Mouse (Mus musculus): ENCODE measurements at regions not wholly inside any gene's neighbourhood (a gene's known extent, or its start where the extent isn't known, plus 50 kb on each side); places are given as distances from the start of the nearest gene placed in this dataset.

DNA sequence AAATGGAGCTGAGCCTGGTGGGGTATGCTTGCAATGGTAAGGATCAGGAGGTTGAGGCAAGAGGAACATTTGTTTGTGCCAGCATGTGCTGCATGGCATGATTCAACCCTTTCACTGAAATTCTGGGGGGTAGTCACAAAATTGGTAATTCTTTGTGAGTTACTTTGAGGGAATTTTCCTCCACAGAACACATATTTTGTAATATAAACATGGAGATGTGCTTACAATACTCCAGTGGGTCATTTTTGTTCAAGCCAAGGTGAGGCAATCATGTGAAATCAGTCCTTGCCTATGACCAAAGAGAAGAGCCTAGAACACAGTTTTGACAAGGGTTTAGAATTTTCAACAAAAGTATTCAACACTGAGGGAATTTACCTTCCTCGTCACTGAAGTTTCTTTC is 635.1 kb upstream of the Adgrl2 start:
- DNase-seq (ENCODE audit: low read depth, low spot score) = no peak

DNA sequence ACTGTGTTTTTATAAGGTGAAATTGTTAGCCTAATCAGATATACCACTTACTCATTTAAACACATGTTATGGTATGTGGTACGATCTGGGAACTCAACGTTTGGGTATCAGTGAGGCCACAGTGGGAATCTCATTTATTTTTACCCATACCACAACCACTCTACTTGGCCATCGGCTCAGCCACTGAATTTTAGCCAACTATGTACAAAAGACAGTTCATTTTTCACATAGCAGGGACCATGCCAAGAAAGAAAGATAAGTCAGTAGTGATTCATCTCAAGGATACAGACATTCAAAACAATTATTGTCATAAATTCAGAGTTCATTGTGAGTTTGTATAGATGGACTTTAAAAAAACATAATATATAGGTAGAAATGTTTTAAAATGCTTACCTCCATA is 634.7 kb upstream of the Adgrl2 start:
- no peak for DNase-seq (ENCODE audit: low read depth, low spot score)

DNA sequence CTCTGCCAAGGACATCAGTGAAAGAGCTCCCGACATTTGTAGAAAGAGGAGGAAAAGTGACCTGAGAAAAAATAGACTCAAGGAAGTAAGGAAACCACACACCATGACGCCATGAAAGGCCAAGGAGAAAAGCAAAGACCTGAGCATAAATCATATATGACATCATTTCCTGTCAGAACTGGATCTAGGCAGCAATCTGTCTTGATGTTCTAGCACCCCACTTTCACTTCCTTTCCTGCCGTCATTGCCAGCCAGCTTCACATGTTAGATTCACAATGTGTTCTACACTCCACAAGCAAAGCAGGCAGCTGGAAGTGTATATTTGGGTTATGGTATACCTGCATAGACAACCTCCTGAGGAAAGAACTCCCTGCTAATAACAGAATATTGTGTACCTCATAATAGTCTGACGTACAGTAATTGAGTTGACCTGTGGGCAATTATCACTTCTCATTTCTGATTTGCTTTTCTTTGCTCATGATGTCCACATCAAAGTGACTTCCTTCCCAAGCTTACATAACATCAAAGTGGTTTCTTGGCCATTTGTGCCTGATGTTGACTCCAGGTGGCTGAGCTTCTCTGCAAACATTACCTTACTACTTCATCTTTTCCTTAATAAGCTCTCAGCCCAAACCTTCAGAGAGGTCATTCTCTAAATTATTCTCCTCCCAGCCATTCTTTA is 633.6 kb upstream of the Adgrl2 start:
- DNase-seq (ENCODE audit: low read depth, low spot score) = no peak

DNA sequence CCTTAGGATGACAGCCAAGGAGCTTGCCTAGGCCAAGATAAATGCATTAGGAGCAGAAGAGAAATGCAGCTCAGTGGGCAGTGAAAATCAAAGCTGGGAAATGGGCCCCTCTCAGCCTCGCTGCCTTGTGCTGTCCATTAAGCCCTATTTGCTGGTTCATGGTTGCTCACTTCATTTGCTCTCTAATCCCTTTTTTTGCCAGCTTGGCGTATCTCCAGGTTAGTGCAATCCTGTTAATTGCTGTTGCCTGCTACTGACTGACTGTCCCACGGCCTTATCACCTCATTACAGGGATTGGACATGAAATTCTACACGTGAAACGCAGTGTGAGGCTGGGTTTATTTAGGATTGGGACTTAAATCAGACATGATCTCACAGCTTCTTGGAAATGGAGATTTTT is 613.5 kb upstream of the Adgrl2 start:
- DNase-seq (ENCODE audit: low read depth, low spot score) = no peak

DNA sequence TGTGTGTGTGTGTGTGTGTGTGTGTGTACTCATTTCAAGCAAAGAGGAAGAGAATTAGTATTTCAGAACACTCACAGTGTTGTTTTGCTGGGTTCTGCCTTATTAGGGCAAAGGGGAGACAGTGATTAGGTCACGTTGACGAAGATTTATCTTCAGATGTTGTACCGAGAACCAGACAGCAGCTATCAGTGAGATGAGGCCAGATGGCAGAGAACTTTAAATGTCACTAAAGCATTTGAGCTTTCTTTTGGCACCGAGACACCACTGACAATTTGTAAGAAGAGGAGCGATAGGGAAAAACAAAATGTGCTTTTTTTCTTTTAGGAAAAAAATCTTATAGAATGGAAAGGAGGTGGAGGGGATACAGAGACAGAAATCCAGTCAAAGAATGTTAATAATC is 610.9 kb upstream of the Adgrl2 start:
- no peak for DNase-seq (ENCODE audit: low read depth, low spot score)

DNA sequence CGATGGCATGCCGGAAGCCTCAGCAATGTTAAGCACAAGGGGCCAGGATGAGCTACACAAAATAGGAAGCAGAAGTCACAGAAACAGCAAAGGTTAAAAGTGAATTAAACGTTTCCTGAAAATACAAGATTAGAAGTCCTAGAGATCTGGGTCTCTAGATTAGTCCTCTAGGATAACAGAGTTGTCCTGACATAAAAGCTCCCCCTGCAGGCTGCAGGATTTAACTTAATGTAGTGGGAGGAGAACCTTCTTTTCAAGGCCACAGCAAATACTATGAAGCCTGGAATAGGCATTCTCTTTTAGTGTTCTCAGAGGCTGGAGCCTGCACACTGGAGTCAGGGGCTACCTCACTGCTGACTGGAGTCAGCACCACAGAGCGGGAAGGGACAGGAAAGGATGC is 604.1 kb upstream of the Adgrl2 start:
- no peak for DNase-seq (ENCODE audit: low read depth, low spot score)

DNA sequence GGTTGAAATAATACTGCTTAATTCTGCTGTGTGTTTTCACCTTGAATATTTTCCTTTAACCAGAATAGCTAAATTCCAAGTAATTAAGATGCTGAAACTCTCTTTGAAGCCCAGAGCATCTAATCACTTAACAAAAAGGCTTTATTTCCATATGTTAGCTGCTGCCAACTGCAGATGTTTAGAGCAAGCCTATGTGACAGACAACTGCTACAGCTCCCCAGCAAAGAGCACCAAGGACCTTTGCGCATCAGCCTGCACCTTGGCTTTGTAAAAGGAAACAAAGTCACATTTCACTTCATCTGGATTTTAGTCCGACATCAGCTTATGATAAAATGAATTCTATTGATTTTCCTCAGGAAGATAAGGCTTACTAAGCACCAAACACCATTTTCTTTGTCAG is 595.4 kb upstream of the Adgrl2 start:
- no peak for DNase-seq (ENCODE audit: low read depth, low spot score)

DNA sequence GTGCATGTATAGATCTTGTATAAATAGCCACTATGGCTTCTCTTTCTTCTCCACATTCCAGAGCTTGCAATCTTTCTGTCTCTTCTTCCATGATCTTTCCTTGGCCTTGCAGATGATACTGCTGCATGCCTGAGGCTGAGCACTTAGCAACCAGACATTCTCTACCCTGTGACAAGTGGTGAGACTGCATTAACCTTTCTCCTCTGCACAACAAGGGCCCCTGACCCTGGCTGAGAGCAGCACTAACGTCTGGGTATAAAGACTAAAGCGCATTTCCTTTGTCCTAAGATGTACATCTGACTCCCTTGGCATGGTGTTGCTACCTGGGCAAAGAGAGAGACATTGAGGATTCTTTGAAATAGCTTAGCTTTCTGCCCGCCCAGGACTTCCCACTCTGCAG is 590.8 kb upstream of the Adgrl2 start:
- no peak for DNase-seq (ENCODE audit: low read depth, low spot score)

DNA sequence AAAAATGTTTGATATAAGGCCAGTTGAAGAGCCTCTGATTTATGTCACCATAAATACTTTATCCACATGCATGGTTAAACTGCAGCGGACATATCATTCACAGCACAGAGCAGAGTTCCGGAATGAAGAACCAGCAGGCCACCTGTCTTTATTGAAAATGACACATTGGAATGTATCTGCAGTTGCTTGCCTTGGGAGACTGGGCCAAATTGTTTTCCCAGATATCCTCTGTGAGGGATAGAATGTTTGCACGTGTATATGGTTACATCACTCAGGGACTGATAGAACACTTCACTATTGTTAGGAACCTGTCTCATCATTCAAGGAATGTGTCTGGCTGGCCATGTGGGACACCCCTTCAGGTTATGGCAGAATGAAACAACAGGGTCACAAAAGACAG is 585.3 kb upstream of the Adgrl2 start:
- DNase-seq (ENCODE audit: low read depth, low spot score) = no peak

DNA sequence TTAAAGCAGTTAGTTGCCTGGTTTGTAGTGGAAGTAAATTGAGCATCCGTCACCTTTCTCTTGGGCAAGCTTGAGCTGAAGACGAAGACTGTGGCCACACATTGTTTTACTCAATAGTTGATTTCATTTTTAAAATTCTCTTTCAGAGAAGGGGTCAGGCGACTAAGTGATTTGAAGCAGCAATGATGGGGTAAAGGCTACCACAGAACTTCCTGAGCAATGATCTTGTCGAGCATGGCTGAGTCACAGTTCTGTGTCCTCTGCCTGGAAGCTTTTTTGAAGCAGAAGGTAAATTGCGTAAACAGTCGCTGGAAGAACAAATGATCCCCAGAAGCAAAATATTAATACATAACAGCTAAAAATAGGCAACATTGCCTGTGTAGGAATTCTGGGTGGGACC is 576.5 kb upstream of the Adgrl2 start:
- DNase-seq (ENCODE audit: low read depth, low spot score) = no peak

DNA sequence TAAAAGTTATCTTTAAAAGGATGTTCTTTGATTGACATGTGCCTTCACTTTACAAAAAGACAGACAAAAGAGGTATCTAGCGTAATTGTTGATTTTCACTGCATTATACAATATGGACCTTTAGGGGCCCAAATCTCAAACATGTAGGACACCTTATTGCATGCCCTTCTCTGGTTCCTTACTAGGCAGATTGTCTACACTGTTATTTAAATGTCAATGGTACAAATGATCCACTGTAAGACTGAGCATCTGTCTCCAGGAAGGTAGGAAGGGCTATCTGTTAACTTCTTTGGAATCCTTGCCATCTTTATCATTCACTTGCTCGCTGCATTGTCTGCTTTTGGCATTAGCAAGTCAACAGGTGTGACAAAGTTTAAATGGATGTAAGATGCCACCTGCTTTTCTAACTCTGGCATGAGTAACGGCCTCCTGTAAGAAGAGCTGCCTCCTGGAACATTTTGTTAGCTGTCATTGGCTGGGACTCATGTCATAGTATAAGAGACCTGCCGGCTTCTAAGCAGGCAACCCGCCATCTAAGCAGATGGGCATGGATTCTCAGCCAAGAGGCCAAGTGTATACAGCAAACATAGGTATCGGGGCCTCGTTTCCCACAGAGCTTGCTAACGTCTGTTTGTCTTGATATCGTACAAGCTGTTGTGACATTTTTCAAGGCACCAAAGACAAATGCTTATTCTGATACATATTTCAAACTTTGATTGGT is 560.0 kb upstream of the Adgrl2 start:
- no peak for DNase-seq (ENCODE audit: low read depth, low spot score)

DNA sequence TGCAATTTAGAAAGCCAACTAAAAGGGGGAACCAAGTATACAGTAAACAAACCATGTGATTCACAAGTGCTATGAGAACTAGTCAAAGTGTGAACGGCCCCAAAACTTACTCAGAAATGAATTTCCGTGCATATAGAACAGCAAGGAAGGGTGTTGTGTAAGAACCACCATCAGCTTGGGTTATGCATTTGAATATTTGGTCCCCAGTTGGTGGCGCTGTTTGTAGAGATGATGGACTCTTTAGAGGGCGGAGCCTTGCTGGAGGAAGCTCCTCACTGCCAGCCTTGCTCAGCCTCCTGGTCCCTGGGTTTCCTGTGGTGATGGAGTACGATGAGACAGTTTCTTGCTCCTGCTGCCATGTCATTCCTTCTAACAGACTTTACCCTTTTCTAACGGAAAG is 556.7 kb upstream of the Adgrl2 start:
- DNase-seq (ENCODE audit: low read depth, low spot score) = no peak

DNA sequence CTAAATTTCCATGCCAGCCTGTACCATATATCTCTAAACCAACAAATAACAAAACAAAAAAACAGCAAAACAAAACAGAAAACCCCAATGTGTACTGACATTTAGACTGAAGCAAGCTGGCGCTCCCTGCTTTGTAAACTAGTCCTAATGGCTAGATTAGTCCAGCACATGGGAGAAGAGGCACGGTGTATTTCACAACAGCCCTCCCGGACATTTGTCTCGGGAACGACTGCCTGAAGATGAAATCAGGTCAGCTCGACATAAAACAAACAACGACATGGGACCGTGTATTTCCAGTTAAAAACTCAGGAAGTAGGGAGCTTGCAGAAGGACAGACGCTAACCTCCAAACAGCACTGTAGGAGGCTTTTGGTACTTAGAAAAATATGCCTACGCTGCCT is 555.9 kb upstream of the Adgrl2 start:
- no peak for DNase-seq (ENCODE audit: low read depth, low spot score)

DNA sequence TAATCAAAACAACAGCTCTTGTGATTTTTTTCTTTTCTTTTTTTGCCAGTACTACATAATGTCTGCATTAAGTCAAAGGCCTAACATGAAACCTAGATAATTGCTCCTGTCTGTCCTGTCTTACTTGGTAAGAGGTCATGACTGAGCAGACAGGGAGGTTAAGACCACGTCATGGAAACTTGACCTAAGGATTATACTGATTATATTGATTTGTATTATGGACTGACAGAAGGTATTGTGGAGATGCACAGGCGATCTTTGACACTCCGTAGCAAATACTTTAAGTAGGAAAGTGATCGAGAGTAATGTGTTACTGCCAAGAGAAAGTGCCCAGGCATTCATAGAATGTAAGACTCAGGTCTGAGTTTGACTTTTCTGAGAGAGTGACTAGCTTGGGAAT is 543.8 kb upstream of the Adgrl2 start:
- DNase-seq (ENCODE audit: low read depth, low spot score) = no peak

DNA sequence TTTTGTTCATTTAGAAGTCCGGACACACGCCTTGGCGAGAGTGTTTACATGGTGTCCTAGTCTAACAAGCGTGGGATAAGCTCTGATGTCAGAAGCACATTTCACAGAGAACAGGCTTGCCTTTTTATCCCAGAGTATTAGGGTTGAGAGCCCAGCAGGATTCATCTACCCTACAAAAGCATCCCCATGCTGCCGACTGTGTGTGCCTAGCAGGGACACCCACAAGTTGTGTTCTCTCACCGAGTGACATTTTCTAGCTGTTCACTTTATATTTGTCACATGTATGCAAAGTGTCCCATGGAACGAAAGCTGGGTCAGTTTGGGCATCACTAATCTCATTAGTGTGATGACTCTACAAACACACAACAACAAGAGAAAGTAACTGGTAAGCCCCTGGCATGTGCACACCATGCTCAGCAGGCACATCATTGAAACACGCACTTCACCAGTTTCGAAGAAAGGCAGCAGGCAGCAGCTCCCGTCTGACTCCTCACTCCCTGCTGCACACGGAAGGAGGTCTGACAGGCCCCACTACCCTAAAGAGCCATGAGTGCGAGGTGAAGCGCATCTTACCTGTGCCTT is 539.8 kb upstream of the Adgrl2 start:
- no peak for DNase-seq (ENCODE audit: low read depth, low spot score)

DNA sequence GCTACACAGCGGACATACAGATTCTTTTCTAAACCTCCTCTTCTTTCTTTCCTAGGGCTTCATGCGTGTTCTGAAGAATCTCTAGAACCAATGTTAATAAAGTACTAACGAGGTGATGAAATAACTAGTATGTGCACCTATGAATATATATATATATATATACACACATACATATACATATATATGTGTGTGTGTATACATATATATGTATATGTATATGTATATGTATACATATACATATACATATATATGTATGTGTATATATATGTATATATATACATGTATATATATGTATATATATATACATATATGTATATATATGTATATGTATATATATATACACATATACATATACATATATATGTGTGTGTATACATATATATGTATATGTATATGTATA is 536.2 kb upstream of the Adgrl2 start:
- DNase-seq (ENCODE audit: low read depth, low spot score) = no peak

DNA sequence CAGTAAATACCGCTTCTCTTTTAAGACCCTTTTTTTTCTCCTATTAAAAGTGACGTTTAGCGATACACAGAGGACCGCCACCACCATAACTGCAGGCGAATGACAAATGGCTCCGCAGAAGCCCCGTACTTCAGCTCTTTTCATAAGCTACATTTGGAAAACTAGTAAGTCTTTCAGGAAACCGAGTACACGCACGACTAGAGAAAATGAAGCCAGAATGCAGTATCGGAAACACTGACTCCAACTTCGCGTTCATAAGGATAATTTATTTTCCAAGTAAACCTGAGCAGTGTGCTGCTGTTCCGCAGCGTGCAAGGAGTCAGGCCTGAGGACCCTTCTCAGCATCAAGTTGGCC is 529.2 kb upstream of the Adgrl2 start:
- DNase-seq (ENCODE audit: low read depth, low spot score) = no peak

DNA sequence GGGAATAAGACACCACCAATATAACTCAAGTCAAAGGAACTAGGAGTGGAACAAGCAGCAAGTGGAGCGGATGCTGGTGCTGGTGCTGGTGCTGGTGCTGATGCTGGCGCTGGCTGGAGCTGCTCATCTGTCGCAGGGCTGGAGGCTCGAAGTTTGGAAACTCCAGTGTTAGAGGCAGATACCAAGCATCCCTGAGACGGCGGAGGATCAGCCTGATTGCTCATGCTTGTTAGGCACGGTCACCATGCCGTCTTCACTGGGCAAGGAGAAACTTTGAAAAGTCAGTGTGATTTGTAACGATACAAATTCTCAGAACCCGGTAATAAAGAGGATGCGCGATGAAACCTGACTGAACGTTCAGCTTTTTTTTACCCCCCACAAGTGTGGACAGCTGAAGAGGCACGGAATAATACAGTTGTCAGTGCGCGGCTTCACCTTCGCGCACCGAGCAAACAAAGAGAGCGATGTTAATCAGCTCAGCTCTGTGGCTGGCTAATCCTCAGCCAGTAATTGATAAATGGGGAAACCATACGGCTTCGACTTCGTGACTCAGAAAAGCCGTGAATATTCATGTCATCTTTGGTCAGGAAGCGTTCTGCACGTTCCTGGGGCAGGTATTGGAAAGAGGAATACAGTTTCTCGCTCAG is 528.7 kb upstream of the Adgrl2 start:
- no peak for DNase-seq (ENCODE audit: low read depth, low spot score)

DNA sequence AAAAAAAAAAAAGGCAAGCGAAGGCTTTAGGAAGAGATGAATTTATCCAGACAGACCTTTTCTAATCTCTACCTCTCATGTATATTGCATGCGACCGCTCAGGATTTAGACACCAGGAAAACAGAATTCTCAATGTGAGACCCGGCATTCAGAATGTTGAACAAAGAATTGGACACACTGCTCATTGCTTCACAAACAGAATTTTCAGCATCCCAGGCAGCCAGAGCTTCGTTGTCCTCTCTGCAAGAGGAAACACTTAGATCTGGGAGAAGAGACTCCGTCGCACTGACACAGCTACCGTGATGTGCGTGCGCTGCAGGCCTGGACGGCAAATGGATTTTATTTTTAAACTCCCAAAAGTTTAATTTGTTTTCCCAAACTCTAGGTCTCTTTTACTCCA is 527.2 kb upstream of the Adgrl2 start:
- DNase-seq (ENCODE audit: low read depth, low spot score) = no peak

DNA sequence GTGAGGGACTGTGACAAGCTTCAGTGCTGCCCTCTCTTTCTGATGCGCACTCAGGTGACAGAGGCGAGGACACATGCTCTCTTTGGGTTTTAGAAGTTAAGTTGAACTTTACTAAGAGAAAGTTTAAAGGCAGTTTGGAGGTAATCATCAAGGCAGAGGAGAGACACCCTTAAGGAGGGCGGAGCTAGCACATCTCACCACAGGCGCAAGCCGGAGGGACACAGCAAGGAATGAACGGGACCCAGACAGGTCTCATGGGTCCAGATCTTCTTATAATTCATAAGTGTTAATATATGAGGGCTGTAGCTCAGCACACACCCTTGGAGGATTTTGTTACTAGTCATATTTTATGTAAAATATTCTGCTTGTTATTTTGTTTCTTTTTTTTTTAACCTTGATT is 518.8 kb upstream of the Adgrl2 start:
- no peak for DNase-seq (ENCODE audit: low read depth, low spot score)

DNA sequence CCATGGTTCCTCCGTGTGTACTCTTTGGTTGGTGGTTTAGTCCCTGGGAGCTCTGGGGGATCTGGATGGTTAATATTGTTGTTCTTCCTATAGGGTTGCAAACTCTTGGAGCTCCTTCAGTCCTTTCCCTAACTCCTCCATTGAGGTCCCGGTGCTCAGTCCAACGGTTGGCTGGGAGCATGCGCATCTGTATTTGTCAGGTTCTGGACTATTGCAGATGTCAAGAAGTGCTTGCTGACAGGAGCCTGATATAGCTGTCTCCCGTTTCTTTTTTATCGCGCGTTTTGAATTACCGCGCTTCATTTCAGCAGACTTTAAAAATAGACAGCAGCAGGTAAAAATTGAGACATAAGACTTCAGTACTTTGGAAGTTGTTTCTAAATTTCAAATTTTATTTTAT is 518.3 kb upstream of the Adgrl2 start:
- no peak for DNase-seq (ENCODE audit: low read depth, low spot score)

DNA sequence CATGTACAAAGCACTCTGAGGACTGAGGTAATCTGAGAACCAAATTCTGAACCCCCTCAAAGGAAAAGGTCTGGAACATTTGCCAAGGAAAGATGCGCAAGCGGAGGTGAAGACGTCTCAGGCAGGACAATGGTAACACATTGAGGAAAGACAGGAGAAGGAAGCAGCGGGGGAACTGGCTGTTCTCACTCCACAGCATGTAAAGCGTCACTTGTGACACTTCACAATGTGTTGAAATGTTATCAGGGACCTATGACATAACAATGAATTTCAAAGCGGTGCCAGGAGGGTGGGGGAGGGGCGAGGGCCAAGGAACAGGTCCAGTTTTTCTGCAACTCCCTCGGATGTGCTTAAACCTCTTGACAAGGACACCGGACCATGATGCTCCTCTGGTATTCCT is 515.3 kb upstream of the Adgrl2 start:
- no peak for DNase-seq (ENCODE audit: low read depth, low spot score)

DNA sequence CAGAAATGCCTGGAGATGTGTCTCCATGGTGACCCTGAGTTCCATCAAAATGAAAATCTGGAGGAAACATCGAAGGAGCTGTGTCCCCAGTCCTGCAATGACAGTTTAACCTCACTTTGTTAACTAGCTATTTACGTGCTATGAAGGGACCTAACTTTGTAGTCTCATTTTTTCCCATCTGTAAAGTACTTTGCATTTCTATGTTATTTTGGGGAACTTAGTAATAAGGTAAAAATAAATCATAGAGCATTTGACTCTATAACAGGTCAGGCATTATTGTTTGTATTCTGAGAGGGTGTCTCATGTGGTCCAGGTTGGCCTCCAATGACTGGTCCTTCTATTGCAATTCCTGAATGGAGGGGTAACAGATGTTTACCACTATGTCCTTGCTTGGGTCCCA is 513.6 kb upstream of the Adgrl2 start:
- DNase-seq (ENCODE audit: low read depth, low spot score) = no peak
